Mouse (Mus musculus) MEL (cell line): ENCODE results near the gene Srrm3.

Experiments
- CTCF ChIP-seq, 3 experiments: IDR thresholded peaks in 2 of 3; conservative IDR thresholded peaks in 1 of 3; 2 replicates each; pipeline ENCODE4 v1.5.1; 2011 to 2012; ENCODE audit warnings: low read length in 3 of 3, low read depth in 2 of 3, mild to moderate bottlenecking in 2 of 3, improper control_type of control experiment in 1 of 3, inconsistent platforms in 1 of 3, mixed read lengths in 1 of 3, moderate library complexity in 1 of 3; ENCODE audit not compliant: control insufficient read depth in 1 of 3, insufficient read depth in 1 of 3, poor library complexity in 1 of 3, severe bottlenecking in 1 of 3
- E2F4 ChIP-seq: IDR thresholded peaks from 2 replicates; pipeline ENCODE4 v1.6.1; 2011; ENCODE audit warnings: low read depth, low read length, improper control_type of control experiment, borderline replicate concordance
- GATA1 ChIP-seq: IDR thresholded peaks from 2 replicates; pipeline ENCODE4 v1.6.1; 2011; ENCODE audit warnings: low read depth, low read length, improper control_type of control experiment
- KAT2A ChIP-seq: conservative IDR thresholded peaks from 2 replicates; pipeline ENCODE4 v1.6.1; 2012; ENCODE audit warnings: low read depth, low read length, improper control_type of control experiment, inconsistent platforms
- MAFK ChIP-seq: IDR thresholded peaks from 2 replicates; pipeline ENCODE4 v1.6.1; 2011; ENCODE audit warnings: low read depth, mild to moderate bottlenecking, low read length, improper control_type of control experiment, borderline replicate concordance
- MYC ChIP-seq: IDR thresholded peaks from 2 replicates; pipeline ENCODE4 v1.6.1; 2011; ENCODE audit warnings: low read depth, mild to moderate bottlenecking, low read length, improper control_type of control experiment, moderate library complexity
- NRF1 ChIP-seq: IDR thresholded peaks from 2 replicates; pipeline ENCODE4 v1.6.1; 2014; ENCODE audit warnings: low read depth, mild to moderate bottlenecking, inconsistent platforms, low read length, improper control_type of control experiment, moderate library complexity; ENCODE audit not compliant: poor library complexity, insufficient read depth, severe bottlenecking
- POLR2A ChIP-seq, 2 experiments: IDR thresholded peaks; 2 replicates each; pipeline ENCODE4 v1.6.1; 2011 to 2012; ENCODE audit warnings: low read length in 2 of 2, mild to moderate bottlenecking in 2 of 2, control low read depth in 1 of 2, improper control_type of control experiment in 1 of 2, low read depth in 1 of 2, moderate library complexity in 1 of 2; ENCODE audit not compliant: control insufficient read depth in 1 of 2, insufficient read depth in 1 of 2, poor library complexity in 1 of 2
- POLR2AphosphoS5 ChIP-seq: IDR thresholded peaks from 2 replicates; pipeline ENCODE4 v1.6.1; 2012; ENCODE audit warnings: low read depth, borderline replicate concordance, mild to moderate bottlenecking, inconsistent platforms, low read length, moderate library complexity, mixed read lengths
- RAD21 ChIP-seq: IDR thresholded peaks from 2 replicates; pipeline ENCODE4 v1.6.1; 2011; ENCODE audit warnings: mild to moderate bottlenecking, low read depth, low read length, improper control_type of control experiment
- SIN3A ChIP-seq: IDR thresholded peaks from 2 replicates; pipeline ENCODE4 v1.6.1; 2012; ENCODE audit warnings: low read length, improper control_type of control experiment, inconsistent platforms
- TCF12 ChIP-seq: IDR thresholded peaks from 2 replicates; pipeline ENCODE4 v1.6.1; 2014; ENCODE audit warnings: low read depth, mild to moderate bottlenecking, inconsistent platforms, low read length, improper control_type of control experiment, moderate library complexity
- USF1 ChIP-seq: IDR thresholded peaks from 2 replicates; pipeline ENCODE4 v1.6.1; 2014; ENCODE audit warnings: low read depth, mild to moderate bottlenecking, inconsistent platforms, low read length, improper control_type of control experiment, moderate library complexity
- ZMIZ1 ChIP-seq: IDR thresholded peaks from 2 replicates; pipeline ENCODE4 v1.6.1; 2012; ENCODE audit warnings: low read depth, mild to moderate bottlenecking, inconsistent platforms, low read length, improper control_type of control experiment, moderate library complexity

- TF ChIP-seq MYC (0 out of 2 replicates have a peak, but pooled peaks have one; percentile 42), ZMIZ1 (peak; percentile 91; the same call in 1 of the 2 replicates), USF1 (no peak), POLR2A (IDR thresholded peaks at IDR 0.05; ENCODE audit: control insufficient read depth in 1 of 2, insufficient read depth in 1 of 2, low read depth in 1 of 2, low read length in 2 of 2, poor library complexity in 1 of 2) (peak; percentile 95 to 99), NRF1 (peak; percentile 49; the same call in 1 of the 2 replicates), CTCF (IDR thresholded peaks at IDR 0.05 in 2 of 3, conservative IDR thresholded peaks at IDR 0.05 in 1 of 3; ENCODE audit: control insufficient read depth in 1 of 3, insufficient read depth in 1 of 3, low read depth in 2 of 3, low read length in 3 of 3, poor library complexity in 1 of 3, severe bottlenecking in 1 of 3) (no peak), E2F4 (no peak), TCF12 (peak; percentile 67; the same call in 1 of the 2 replicates), KAT2A (no peak), POLR2AphosphoS5 (peak; percentile 66; the same call in 1 of the 2 replicates), SIN3A (peak; percentile 76), RAD21 (no peak), MAFK (no peak), GATA1 (no peak)
Measured at GRCm38 (mm10) chr5:135778471-135779445, 27.9 kb upstream of the Srrm3 start, which contains the start of gene Mdh2.
